8 mouse cellular contexts compared by ENCODE assay signal in the genomic region with DNA sequence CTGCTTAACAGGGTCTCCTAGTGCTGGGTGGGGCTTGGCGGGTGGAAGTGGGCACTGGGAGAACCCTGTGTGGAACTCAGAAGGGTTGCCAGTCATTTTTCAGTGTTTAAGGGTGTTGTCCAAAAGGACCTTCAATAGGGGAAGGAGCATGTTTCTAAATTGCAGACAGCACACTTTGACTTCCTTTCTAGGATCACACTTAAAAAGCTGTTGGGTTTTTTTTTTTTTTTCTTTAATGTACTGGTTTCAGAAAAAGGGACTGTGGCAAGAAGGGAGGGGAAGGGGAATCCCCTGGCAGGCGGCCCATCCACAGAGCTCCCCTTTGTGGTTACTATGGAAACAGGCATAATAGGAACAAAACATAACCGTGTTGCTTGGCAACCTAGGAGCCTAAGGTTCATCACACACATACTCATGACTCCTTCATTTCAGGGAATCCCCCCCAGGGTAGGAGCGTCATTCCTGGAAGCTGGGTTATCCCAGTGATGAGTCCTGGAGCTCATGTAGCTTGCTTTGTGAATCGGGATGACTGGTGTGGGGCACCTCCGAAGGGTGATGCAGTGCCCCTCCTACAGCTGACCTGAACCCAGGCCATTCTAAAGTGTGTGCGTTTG. TPM values are rescaled to one million over a fixed set of nuclear protein-coding genes. Genes with fewer than 3 reads are reported as not detected.
A peak's percentile ranks its signal among the peaks of the same experiment; 100 is the strongest.
DNase-seq lines count a peak whose midpoint lies in the region; ATAC-seq and TF ChIP-seq lines count a peak whose summit lies in the region.

No protein-coding gene starts in this region.

- no peaks in the 10 kb centered on the region for H3K9me3 ChIP-seq in forebrain, embryonic 16.5 days (ENCODE audit: control insufficient read depth, low read length)
- no peaks in the 10 kb centered on the region for H3K9me3 ChIP-seq in hindbrain, embryonic 11.5 days (ENCODE audit: control insufficient read depth, low read length)
- no peaks in the 10 kb centered on the region for H3K9me3 ChIP-seq in lung, embryonic 14.5 days (ENCODE audit: low read depth, low read length)
- H3K9me3 ChIP-seq in neural tube, embryonic 15.5 days (replicated peaks) = no peaks in the 10 kb centered on the region

- H3K4me1 ChIP-seq in forebrain, embryonic 16.5 days (replicated peaks; ENCODE audit: control insufficient read depth, insufficient read depth, low read length) = peaks cover 38% of the 10 kb centered on the region
- peaks cover 13% of the 10 kb centered on the region; the same call in 1 of the 2 replicates for H3K4me1 ChIP-seq in hindbrain, embryonic 11.5 days (replicated peaks; ENCODE audit: control insufficient read depth, insufficient read depth, low read length)
- peaks cover 32% of the 10 kb centered on the region for H3K4me1 ChIP-seq in lung, embryonic 14.5 days (ENCODE audit: insufficient read depth)
- peaks cover 58% of the 10 kb centered on the region for H3K4me1 ChIP-seq in neural tube, embryonic 15.5 days

- H3K27me3 ChIP-seq in forebrain, embryonic 16.5 days (replicated peaks; ENCODE audit: control insufficient read depth, insufficient read depth, low read length) = peaks cover 9% of the 10 kb centered on the region; the same call in 1 of the 2 replicates
- H3K27me3 ChIP-seq in hindbrain, embryonic 11.5 days (ENCODE audit: control insufficient read depth, insufficient read depth, low read length) = peaks cover 13% of the 10 kb centered on the region
- H3K27me3 ChIP-seq in lung, embryonic 14.5 days (ENCODE audit: insufficient read depth, low read length) = no peaks in the 10 kb centered on the region; the same call in 1 of the 2 replicates
- peaks cover 22% of the 10 kb centered on the region for H3K27me3 ChIP-seq in neural tube, embryonic 15.5 days (replicated peaks)

- DNase-seq in left cerebral cortex, postnatal 4 days = peak; percentile 78
- no peak for DNase-seq in left cerebral cortex, adult 2 months (ENCODE audit: extremely low spot score in 1 of 2, low spot score in 2 of 2)
- peak; percentile 77 for DNase-seq in adrenal gland, postnatal 14 days
- DNase-seq in hindbrain, embryonic 11.5 days (ENCODE audit: low spot score) = peak; percentile 87
- DNase-seq in lung, embryonic 14.5 days = peak; percentile 87
- DNase-seq in cerebellum, adult 18-20 months = no peak

- H3K4me2 ChIP-seq in forebrain, embryonic 16.5 days (ENCODE audit: low read length) = peak overlapping the region; percentile 29
- H3K4me2 ChIP-seq in hindbrain, embryonic 11.5 days (replicated peaks; ENCODE audit: low read depth, low read length) = no peak overlapping the region
- no peak overlapping the region; the same call in 1 of the 2 replicates for H3K4me2 ChIP-seq in lung, embryonic 14.5 days
- H3K4me2 ChIP-seq in neural tube, embryonic 15.5 days = peak overlapping the region; percentile 13; the same call in 1 of the 2 replicates

- WGBS in forebrain, embryonic 16.5 days = 1% methylated on average over 7 of the region's 7 CpGs
- 9% methylated on average over 7 of the region's 7 CpGs for WGBS in hindbrain, embryonic 11.5 days
- 13% methylated on average over 7 of the region's 7 CpGs for WGBS in lung, embryonic 14.5 days
- WGBS in neural tube, embryonic 15.5 days = 7% methylated on average over 7 of the region's 7 CpGs

- no peak overlapping the region for H3K27ac ChIP-seq in left cerebral cortex, adult 2 months
- peak overlapping the region; percentile 42; the same call in 1 of the 2 replicates for H3K27ac ChIP-seq in forebrain, embryonic 16.5 days (ENCODE audit: low read length)
- peak overlapping the region; percentile 63; the same call in 1 of the 2 replicates for H3K27ac ChIP-seq in hindbrain, embryonic 11.5 days (ENCODE audit: low read depth, low read length)
- peak overlapping the region; percentile 42; the same call in 1 of the 2 replicates for H3K27ac ChIP-seq in lung, embryonic 14.5 days (ENCODE audit: low read depth)
- peak overlapping the region; percentile 51 for H3K27ac ChIP-seq in neural tube, embryonic 15.5 days (replicated peaks)

- H3K9ac ChIP-seq in forebrain, embryonic 16.5 days (replicated peaks; ENCODE audit: low read depth, low read length) = no peak overlapping the region
- H3K9ac ChIP-seq in hindbrain, embryonic 11.5 days (ENCODE audit: low read depth, low read length) = no peak overlapping the region
- H3K9ac ChIP-seq in lung, embryonic 14.5 days = no peak overlapping the region
- H3K9ac ChIP-seq in neural tube, embryonic 15.5 days (replicated peaks) = 0 out of 2 replicates have a peak overlapping the region, but pooled peaks have one; percentile 21

- intact Hi-C loops in left cerebral cortex, postnatal 4 days (cut with DNase I) = loop anchor here (5.0 kb wide), 1 partner anchor 123 kb away; no protein-coding TSS in a partner anchor
- intact Hi-C loops in left cerebral cortex, adult 2 months (cut with DNase I) = no loop called here

- peak; percentile 79 for ATAC-seq in forebrain, embryonic 16.5 days
- ATAC-seq in hindbrain, embryonic 11.5 days (ENCODE audit: low FRiP score) = peak; percentile 83
- ATAC-seq in lung, embryonic 14.5 days (ENCODE audit: insufficient read depth) = no peak
- peak; percentile 67 for ATAC-seq in neural tube, embryonic 15.5 days (ENCODE audit: low FRiP score)

- no peaks in the 10 kb centered on the region; the same call in 1 of the 2 replicates for H3K36me3 ChIP-seq in forebrain, embryonic 16.5 days (ENCODE audit: control insufficient read depth, insufficient read depth)
- H3K36me3 ChIP-seq in hindbrain, embryonic 11.5 days (ENCODE audit: control insufficient read depth, insufficient read depth, low read length) = peaks cover 3% of the 10 kb centered on the region; the same call in 1 of the 2 replicates
- H3K36me3 ChIP-seq in lung, embryonic 14.5 days (ENCODE audit: insufficient read depth) = peaks cover 17% of the 10 kb centered on the region
- peaks cover 14% of the 10 kb centered on the region for H3K36me3 ChIP-seq in neural tube, embryonic 15.5 days

- no peak overlapping the region for H3K4me3 ChIP-seq in left cerebral cortex, adult 2 months
- no peak overlapping the region for H3K4me3 ChIP-seq in forebrain, embryonic 16.5 days (replicated peaks; ENCODE audit: low read length)
- no peak overlapping the region for H3K4me3 ChIP-seq in hindbrain, embryonic 11.5 days (ENCODE audit: low read depth, low read length)
- H3K4me3 ChIP-seq in lung, embryonic 14.5 days (ENCODE audit: low read depth, low read length) = no peak overlapping the region
- no peak overlapping the region for H3K4me3 ChIP-seq in neural tube, embryonic 15.5 days (replicated peaks)

- TF ChIP-seq CTCF in left cerebral cortex, adult 2 months (IDR thresholded peaks at IDR 0.05) = no peak
- TF ChIP-seq CTCF in lung, embryonic 14.5 days (IDR thresholded peaks at IDR 0.05; ENCODE audit: low read depth) = no peak

RNA-seq across cellular contexts. Expression of a gene that starts 4.7 kb away (rescaled TPM):
- total RNA-seq in left cerebral cortex, postnatal 4 days (2021) = 10 to 100 TPM; 14.0 to 18.5 TPM
- total RNA-seq in left cerebral cortex, adult 2 months (2021) = 10 to 100 TPM; 22.5 to 32.2 TPM
- 157 and 186 TPM in 2 replicates for total RNA-seq in adrenal gland, postnatal 14 days (2021)
- 2.2 and 3.4 TPM in 2 replicates for polyA plus RNA-seq in forebrain, embryonic 16.5 days (2015; fragmentation: Nextera tagmentation; extraction: Ambion mirVana)
- 6.0 and 14.1 TPM in 2 replicates for polyA plus RNA-seq in hindbrain, embryonic 11.5 days (2014; fragmentation: Nextera tagmentation; extraction: Ambion mirVana)
- polyA plus RNA-seq in lung, embryonic 14.5 days (2014; fragmentation: Nextera tagmentation; extraction: Ambion mirVana) = 14.9 and 15.8 TPM in 2 replicates
- 4.4 and 8.0 TPM in 2 replicates for polyA plus RNA-seq in neural tube, embryonic 15.5 days (2015; fragmentation: Nextera tagmentation; extraction: Ambion mirVana)

RNA-seq across cellular contexts. Expression of a gene that starts 17.5 kb away (rescaled TPM):
- total RNA-seq in left cerebral cortex, postnatal 4 days (2021) = 100 to 1,000 TPM; 385 to 398 TPM
- total RNA-seq in left cerebral cortex, adult 2 months (2021) = 100 to 1,000 TPM; 228 to 236 TPM
- 355 and 413 TPM in 2 replicates for total RNA-seq in adrenal gland, postnatal 14 days (2021)
- 346 and 348 TPM in 2 replicates for polyA plus RNA-seq in forebrain, embryonic 16.5 days (2015; fragmentation: Nextera tagmentation; extraction: Ambion mirVana)
- polyA plus RNA-seq in hindbrain, embryonic 11.5 days (2014; fragmentation: Nextera tagmentation; extraction: Ambion mirVana) = 462 and 475 TPM in 2 replicates
- polyA plus RNA-seq in lung, embryonic 14.5 days (2014; fragmentation: Nextera tagmentation; extraction: Ambion mirVana) = 480 and 516 TPM in 2 replicates
- polyA plus RNA-seq in neural tube, embryonic 15.5 days (2015; fragmentation: Nextera tagmentation; extraction: Ambion mirVana) = 291 and 348 TPM in 2 replicates

RNA-seq across cellular contexts. Expression of a gene that starts 30.7 kb away (rescaled TPM):
- total RNA-seq in left cerebral cortex, postnatal 4 days (2021) = 10 to 100 TPM; 17.5 to 20.0 TPM
- 10 to 100 TPM; 21.4 to 22.4 TPM for total RNA-seq in left cerebral cortex, adult 2 months (2021)
- total RNA-seq in adrenal gland, postnatal 14 days (2021) = 20.2 and 21.7 TPM in 2 replicates
- polyA plus RNA-seq in forebrain, embryonic 16.5 days (2015; fragmentation: Nextera tagmentation; extraction: Ambion mirVana) = 33.6 and 35.5 TPM in 2 replicates
- polyA plus RNA-seq in hindbrain, embryonic 11.5 days (2014; fragmentation: Nextera tagmentation; extraction: Ambion mirVana) = 23.7 and 27.8 TPM in 2 replicates
- polyA plus RNA-seq in lung, embryonic 14.5 days (2014; fragmentation: Nextera tagmentation; extraction: Ambion mirVana) = 27.4 and 28.4 TPM in 2 replicates
- polyA plus RNA-seq in neural tube, embryonic 15.5 days (2015; fragmentation: Nextera tagmentation; extraction: Ambion mirVana) = 25.4 and 26.0 TPM in 2 replicates

RNA-seq across cellular contexts. Expression of a gene that starts 42.7 kb away (rescaled TPM):
- total RNA-seq in left cerebral cortex, postnatal 4 days (2021) = 10 to 100 TPM; 75.4 to 79.6 TPM
- 10 to 100 TPM; 55.5 to 55.6 TPM for total RNA-seq in left cerebral cortex, adult 2 months (2021)
- 93.1 and 105 TPM in 2 replicates for total RNA-seq in adrenal gland, postnatal 14 days (2021)
- 175 and 186 TPM in 2 replicates for polyA plus RNA-seq in forebrain, embryonic 16.5 days (2015; fragmentation: Nextera tagmentation; extraction: Ambion mirVana)
- polyA plus RNA-seq in hindbrain, embryonic 11.5 days (2014; fragmentation: Nextera tagmentation; extraction: Ambion mirVana) = 45.6 and 52.3 TPM in 2 replicates
- polyA plus RNA-seq in lung, embryonic 14.5 days (2014; fragmentation: Nextera tagmentation; extraction: Ambion mirVana) = 44.0 and 52.1 TPM in 2 replicates
- 94.8 and 117 TPM in 2 replicates for polyA plus RNA-seq in neural tube, embryonic 15.5 days (2015; fragmentation: Nextera tagmentation; extraction: Ambion mirVana)

RNA-seq across cellular contexts. Expression of a gene that starts 55.0 kb away (rescaled TPM):
- 10 to 100 TPM in 1 of 2 experiments, 1 to 10 TPM in 1; 9.4 to 11.6 TPM for total RNA-seq in left cerebral cortex, postnatal 4 days (2021)
- 10 to 100 TPM; 11.0 to 13.7 TPM for total RNA-seq in left cerebral cortex, adult 2 months (2021)
- 45.4 and 49.5 TPM in 2 replicates for total RNA-seq in adrenal gland, postnatal 14 days (2021)
- 9.7 and 10.5 TPM in 2 replicates for polyA plus RNA-seq in forebrain, embryonic 16.5 days (2015; fragmentation: Nextera tagmentation; extraction: Ambion mirVana)
- polyA plus RNA-seq in hindbrain, embryonic 11.5 days (2014; fragmentation: Nextera tagmentation; extraction: Ambion mirVana) = 6.5 and 7.8 TPM in 2 replicates
- 19.0 and 19.5 TPM in 2 replicates for polyA plus RNA-seq in lung, embryonic 14.5 days (2014; fragmentation: Nextera tagmentation; extraction: Ambion mirVana)
- polyA plus RNA-seq in neural tube, embryonic 15.5 days (2015; fragmentation: Nextera tagmentation; extraction: Ambion mirVana) = 13.9 and 17.1 TPM in 2 replicates

Comparison
In these comparisons a context has a peak if more than half of its experiments do, and no peak if none do; other contexts are left out.
1. DNase-seq: peak in left cerebral cortex, postnatal 4 days (single experiment), adrenal gland, postnatal 14 days (single experiment), hindbrain, embryonic 11.5 days (single experiment) and lung, embryonic 14.5 days (single experiment); none in left cerebral cortex, adult 2 months (0 of 2) and cerebellum, adult 18-20 months (0 of 2).
2. H3K4me2 ChIP-seq: peak in forebrain, embryonic 16.5 days (single experiment) and neural tube, embryonic 15.5 days (single experiment); none in hindbrain, embryonic 11.5 days (single experiment) and lung, embryonic 14.5 days (single experiment).